Mouse (Mus musculus): ENCODE data around the gene Gm45233. TPM values are rescaled to one million over a fixed set of nuclear protein-coding genes. Genes with fewer than 3 reads are reported as not detected.

Gene Gm45233
- polyA plus RNA-seq, 1 experiment from 2014 or later, result 0.18 TPM

DNA sequence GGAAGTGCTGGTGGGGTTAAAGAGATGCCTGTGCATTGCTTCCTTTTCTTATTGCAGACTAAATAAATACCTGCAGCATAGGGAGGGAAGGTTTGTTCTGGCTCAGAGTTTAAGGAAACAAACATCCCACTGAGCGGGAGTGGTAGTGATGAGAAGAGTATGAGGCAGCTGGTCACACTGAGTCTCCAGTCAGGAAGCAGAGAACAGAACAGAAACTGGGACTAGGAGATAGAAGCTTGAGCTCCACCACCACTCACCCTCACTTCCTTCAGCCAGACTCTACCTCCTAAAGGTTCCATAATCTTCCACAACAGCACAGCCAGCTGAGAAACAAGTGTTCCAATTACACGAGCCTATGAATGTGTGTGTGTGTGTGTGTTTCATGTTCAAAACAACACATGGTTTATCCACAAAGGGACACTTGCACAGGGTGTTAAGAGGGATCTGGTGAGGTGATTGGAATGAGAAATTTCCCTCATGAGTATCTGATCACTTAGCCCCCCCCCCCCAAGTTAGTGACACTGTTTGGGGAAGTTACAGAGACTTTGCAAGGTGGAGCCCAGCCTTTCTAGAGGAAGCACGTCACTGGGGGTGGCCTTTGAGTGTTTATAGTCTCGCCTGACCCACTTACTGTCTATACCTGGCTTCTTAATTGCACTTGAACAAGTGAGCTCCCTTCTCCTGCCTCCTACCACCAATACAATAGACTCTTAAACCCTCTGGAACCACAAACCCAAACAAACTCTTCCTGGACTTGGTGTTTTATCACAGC lies 68.0 kb downstream of the Gm45233 start:
- H3K9ac ChIP-seq (ENCODE audit: low read length), result no peak overlapping the region
- no peaks in the 10 kb centered on the region for H3K27me3 ChIP-seq (ENCODE audit: control insufficient read depth, insufficient read depth, low read length)
- no peak overlapping the region for H3K27ac ChIP-seq (ENCODE audit: low read length)
- no peak overlapping the region for H3K4me2 ChIP-seq (ENCODE audit: low read depth, low read length)
- WGBS, result 45% methylated on average over 4 of the region's 4 CpGs
- H3K4me3 ChIP-seq (ENCODE audit: low read length), result no peak overlapping the region
- no peak for ATAC-seq (replicated peaks; ENCODE audit: extremely low read depth, insufficient read depth, low FRiP score)
- no peaks in the 10 kb centered on the region for H3K36me3 ChIP-seq (ENCODE audit: control insufficient read depth, insufficient read depth)
- no peaks in the 10 kb centered on the region for H3K4me1 ChIP-seq (ENCODE audit: control insufficient read depth, insufficient read depth, low read length)
- no peaks in the 10 kb centered on the region for H3K9me3 ChIP-seq (replicated peaks; ENCODE audit: control insufficient read depth, low read length)

- Histone ChIP-seq H3K27ac (ENCODE audit: low read length) (no peak overlapping the region), H3K4me2 (ENCODE audit: low read depth, low read length) (no peak overlapping the region), H3K4me1 (ENCODE audit: control insufficient read depth, insufficient read depth, low read length) (no peaks in the 10 kb centered on the region), H3K36me3 (ENCODE audit: control insufficient read depth, insufficient read depth) (no peaks in the 10 kb centered on the region), H3K27me3 (ENCODE audit: control insufficient read depth, insufficient read depth, low read length) (no peaks in the 10 kb centered on the region), H3K4me3 (ENCODE audit: low read length) (no peak overlapping the region), H3K9ac (ENCODE audit: low read length) (no peak overlapping the region), H3K9me3 (replicated peaks; ENCODE audit: control insufficient read depth, low read length) (no peaks in the 10 kb centered on the region)
- WGBS, result 74% methylated on average over 4 of the region's 4 CpGs
- ATAC-seq (replicated peaks; ENCODE audit: extremely low read depth, insufficient read depth, low FRiP score), result no peak
Observed at GRCm38 (mm10) chr7:43512519-43512918, 68.6 kb downstream of the Gm45233 start.

Small RNA genes lying within 50 kb of the gene (microRNA-seq; reads per million reads assigned to microRNA genes)
- gene Mir7051, result 1.6 reads per million

Other genes with a start within 250 kb of the Gm45233 start
- gene Zfp715, start 130.8 kb upstream of the Gm45233 start, polyA plus RNA-seq (2015; fragmentation: Nextera tagmentation; extraction: Ambion mirVana), result 10.6 and 12.2 TPM in 2 replicates
- 0.24 and 0.28 TPM in 2 replicates for gene Siglecf, start 92.8 kb upstream of the Gm45233 start, polyA plus RNA-seq (2015; fragmentation: Nextera tagmentation; extraction: Ambion mirVana)
- gene Siglecg, start 35.9 kb upstream of the Gm45233 start, polyA plus RNA-seq (2015; fragmentation: Nextera tagmentation; extraction: Ambion mirVana), result 0.17 TPM in 2 replicates
- not detected in 2 replicates for gene Lim2, start 16.5 kb upstream of the Gm45233 start, polyA plus RNA-seq (2015; fragmentation: Nextera tagmentation; extraction: Ambion mirVana)
- gene Nkg7, start 7.1 kb upstream of the Gm45233 start, polyA plus RNA-seq (2015; fragmentation: Nextera tagmentation; extraction: Ambion mirVana), result 11.6 and 20.9 TPM in 2 replicates
- gene Cldnd2, start 3.3 kb upstream of the Gm45233 start, polyA plus RNA-seq (2015; fragmentation: Nextera tagmentation; extraction: Ambion mirVana), result not detected in 2 replicates
- gene Etfb, start within 50 bp of the Gm45233 start, polyA plus RNA-seq (2015; fragmentation: Nextera tagmentation; extraction: Ambion mirVana), result 803 and 831 TPM in 2 replicates
- 3.4 and 4.2 TPM in 2 replicates for gene Vsig10l, start 19.0 kb downstream of the Gm45233 start, polyA plus RNA-seq (2015; fragmentation: Nextera tagmentation; extraction: Ambion mirVana)
- gene Iglon5, start 45.9 kb downstream of the Gm45233 start, polyA plus RNA-seq (2015; fragmentation: Nextera tagmentation; extraction: Ambion mirVana), result 0.06 TPM in 1 of 2 replicates, not detected in the other
- gene 4931406B18Rik, start 61.8 kb downstream of the Gm45233 start, polyA plus RNA-seq (2015; fragmentation: Nextera tagmentation; extraction: Ambion mirVana), result not detected in 2 replicates
- gene Cd33, start 100.3 kb downstream of the Gm45233 start, polyA plus RNA-seq (2015; fragmentation: Nextera tagmentation; extraction: Ambion mirVana), result 0.51 and 0.85 TPM in 2 replicates
- gene Zfp658, start 118.1 kb downstream of the Gm45233 start, polyA plus RNA-seq (2015; fragmentation: Nextera tagmentation; extraction: Ambion mirVana), result 1.3 and 2.0 TPM in 2 replicates
- gene Zfp719, start 135.5 kb downstream of the Gm45233 start, polyA plus RNA-seq (2015; fragmentation: Nextera tagmentation; extraction: Ambion mirVana), result 7.4 TPM in 2 replicates
- gene Zfp819, start 163.0 kb downstream of the Gm45233 start, polyA plus RNA-seq (2015; fragmentation: Nextera tagmentation; extraction: Ambion mirVana), result not detected in 2 replicates
- 0.09 TPM in 1 of 2 replicates, not detected in the other for gene Ceacam18, start 190.6 kb downstream of the Gm45233 start, polyA plus RNA-seq (2015; fragmentation: Nextera tagmentation; extraction: Ambion mirVana)
- gene Siglece, start 216.0 kb downstream of the Gm45233 start, polyA plus RNA-seq (2015; fragmentation: Nextera tagmentation; extraction: Ambion mirVana), result 0.62 and 0.71 TPM in 2 replicates
- gene Ctu1, start 227.9 kb downstream of the Gm45233 start, polyA plus RNA-seq (2015; fragmentation: Nextera tagmentation; extraction: Ambion mirVana), result 7.2 and 7.6 TPM in 2 replicates
- not detected in 2 replicates for gene Klk14, start 246.3 kb downstream of the Gm45233 start, polyA plus RNA-seq (2015; fragmentation: Nextera tagmentation; extraction: Ambion mirVana)